Mouse (Mus musculus) olfactory bulb, adult 2 months (tissue): ENCODE results near the gene Htr5a. TPM values are rescaled to one million over a fixed set of nuclear protein-coding genes. Genes with fewer than 3 reads are reported as not detected.

Experiments
- H3K27ac ChIP-seq: fragments of 200-500 bp; 2 replicates; pipeline ENCODE4 v1.5.1; 2012; ENCODE audit warnings: low read depth, low read length; ENCODE audit not compliant: insufficient read depth
- H3K4me1 ChIP-seq: fragments of 200-500 bp; 2 replicates; pipeline ENCODE4 v1.6.1; 2012; ENCODE audit warnings: low read length; ENCODE audit not compliant: control insufficient read depth, insufficient read depth
- H3K4me3 ChIP-seq: fragments of 200-500 bp; 2 replicates; pipeline ENCODE4 v1.5.1; 2012; ENCODE audit warnings: mild to moderate bottlenecking, low read depth, low read length, moderate library complexity; ENCODE audit not compliant: insufficient read depth
- CTCF ChIP-seq: fragments of 200-500 bp; IDR thresholded peaks from 2 replicates; pipeline ENCODE4 v1.5.1; 2012; ENCODE audit warnings: low read depth, mild to moderate bottlenecking, low read length, moderate library complexity; ENCODE audit not compliant: insufficient read depth
- POLR2A ChIP-seq: fragments of 200-500 bp; IDR thresholded peaks from 2 replicates; pipeline ENCODE4 v1.6.1; 2012; ENCODE audit warnings: mild to moderate bottlenecking, low read depth, low read length, moderate library complexity; ENCODE audit not compliant: insufficient read depth
- WGBS: fragments of 180-500 bp; shearing (Covaris S2); methylation state at CpG from one replicate; pipeline ENCODE4 v1.1.7; 2018; 5-methylcytosine and 5-hydroxymethylcytosine counted together
- polyA plus RNA-seq: library from polyadenylated mRNA; stranded (reverse); fragments of >200 nt; gene quantifications from 2 replicates; pipeline ENCODE4 v1.2.4, GENCODE M21; 2012; ENCODE audit warnings: low replicate concordance; ENCODE audit not compliant: missing spikeins, insufficient read depth, insufficient read length

Htr5a gene
- polyA plus RNA-seq, 1 experiment, result not detected

GRCm38 (mm10) chr5:27880329-27881036, 38.5 kb downstream of the Htr5a start:
- Histone ChIP-seq H3K27ac (no peak overlapping the region), H3K4me3 (no peak overlapping the region), H3K4me1 (no peaks in the 10 kb centered on the region)
- WGBS, result 75% methylated on average over 3 of the region's 3 CpGs
- TF ChIP-seq CTCF (no peak), POLR2A (no peak)

GRCm38 (mm10) chr5:27881261-27881660, 39.3 kb downstream of the Htr5a start:
- no peak overlapping the region for H3K4me3 ChIP-seq
- 83% methylated on average over 2 of the region's 2 CpGs for WGBS
- no peaks in the 10 kb centered on the region for H3K4me1 ChIP-seq
- no peak for TF ChIP-seq POLR2A
- no peak for TF ChIP-seq CTCF
- no peak overlapping the region for H3K27ac ChIP-seq

- Histone ChIP-seq H3K4me3 (no peak overlapping the region), H3K4me1 (no peaks in the 10 kb centered on the region), H3K27ac (no peak overlapping the region)
- 96% methylated on average over 3 of the region's 3 CpGs for WGBS
- TF ChIP-seq POLR2A (no peak), CTCF (no peak)
These were observed 46.1 kb downstream of the Htr5a start for GRCm38 (mm10) chr5:27888080-27888479.

- TF ChIP-seq CTCF, result no peak
- WGBS, result 94% methylated on average over 3 of the region's 3 CpGs
These were observed 54.0 kb downstream of the Htr5a start for GRCm38 (mm10) chr5:27895961-27896360.

GRCm38 (mm10) chr5:27899756-27900155, 57.8 kb downstream of the Htr5a start:
- TF ChIP-seq CTCF (no peak), POLR2A (no peak)
- 85% methylated on average over 2 of the region's 2 CpGs for WGBS
- Histone ChIP-seq H3K27ac (no peak overlapping the region), H3K4me1 (no peaks in the 10 kb centered on the region), H3K4me3 (no peak overlapping the region)

More at GRCm38 (mm10) chr5:27895961-27896360, 54.0 kb downstream of the Htr5a start:
- Histone ChIP-seq H3K4me3 (no peak overlapping the region), H3K27ac (no peak overlapping the region), H3K4me1 (no peaks in the 10 kb centered on the region)

- no peak overlapping the region for H3K4me3 ChIP-seq
- no peaks in the 10 kb centered on the region for H3K4me1 ChIP-seq
- no peak for TF ChIP-seq POLR2A
- H3K27ac ChIP-seq, result no peak overlapping the region
- 86% methylated on average over 4 of the region's 4 CpGs for WGBS
These were observed 58.2 kb downstream of the Htr5a start for GRCm38 (mm10) chr5:27900186-27900585.

Other genes starting within 250 kb of the Htr5a start
- gene Paxip1, start 50.5 kb upstream of the Htr5a start, polyA plus RNA-seq, result not detected in 2 replicates
- not detected in 2 replicates for gene Insig1, start 229.2 kb downstream of the Htr5a start, polyA plus RNA-seq